Mouse (Mus musculus) erythroblast, embryonic 14.5 days (primary cell): ENCODE data around the gene Ndufab1. TPM values are rescaled to one million over a fixed set of nuclear protein-coding genes. Genes with fewer than 3 reads are reported as not detected.

ENCODE experiments used
- H3K27me3 ChIP-seq: 2 replicates; pipeline ENCODE4 v1.6.1; 2012; ENCODE audit warnings: inconsistent platforms; ENCODE audit not compliant: control insufficient read depth
- H3K36me3 ChIP-seq: 2 replicates; pipeline ENCODE4 v1.6.1; 2012; ENCODE audit warnings: mild to moderate bottlenecking, inconsistent platforms; ENCODE audit not compliant: control insufficient read depth
- H3K4me1 ChIP-seq: 2 replicates; pipeline ENCODE4 v1.6.1; 2012; ENCODE audit warnings: inconsistent platforms; ENCODE audit not compliant: control insufficient read depth
- H3K4me3 ChIP-seq: replicated peaks from 2 replicates; pipeline ENCODE3; 2012; ENCODE audit warnings: moderate library complexity, mild to moderate bottlenecking, inconsistent platforms
- H3K9me3 ChIP-seq: 2 replicates; pipeline ENCODE4 v1.6.1; 2012; ENCODE audit warnings: low read length, inconsistent platforms, mixed read lengths; ENCODE audit not compliant: control insufficient read depth
- GATA1 ChIP-seq: IDR thresholded peaks from 2 replicates; pipeline ENCODE4 v1.6.1; 2012; ENCODE audit warnings: low read length, inconsistent platforms, mixed read lengths
- TAL1 ChIP-seq: IDR thresholded peaks from 3 replicates; pipeline ENCODE4 v1.6.1; 2012; ENCODE audit warnings: low read length, inconsistent platforms, mixed read lengths
- polyA plus RNA-seq: library from polyadenylated mRNA; stranded (reverse); fragments of >175 nt; gene quantifications from 2 replicates; pipeline ENCODE4 v1.2.3, GENCODE M21; 2012

Ndufab1 gene
- polyA plus RNA-seq, 1 experiment: 110 TPM

- H3K36me3 ChIP-seq: peaks cover 86% of the 10 kb centered on the region
- H3K4me1 ChIP-seq: peaks cover 9% of the 10 kb centered on the region
- H3K9me3 ChIP-seq: no peaks in the 10 kb centered on the region
- no peak overlapping the region for H3K4me3 ChIP-seq
- TF ChIP-seq GATA1 (no peak), TAL1 (no peak)
- H3K27me3 ChIP-seq: no peaks in the 10 kb centered on the region
Measured at GRCm38 (mm10) chr7:122074374-122074773, 27.3 kb downstream of the Ndufab1 start.

- H3K4me3 ChIP-seq: peak overlapping the region; percentile 94
- no peaks in the 10 kb centered on the region for H3K9me3 ChIP-seq
- H3K36me3 ChIP-seq: peaks cover 34% of the 10 kb centered on the region
- TF ChIP-seq GATA1 (no peak), TAL1 (no peak)
- H3K4me1 ChIP-seq: peaks cover 37% of the 10 kb centered on the region
- no peaks in the 10 kb centered on the region for H3K27me3 ChIP-seq
Measured at GRCm38 (mm10) chr7:122067517-122068381, 33.9 kb downstream of the Ndufab1 start.

- peak within 1 kb of the TSS; percentile 94 for H3K4me3 ChIP-seq
- TF ChIP-seq TAL1 (no peak), GATA1 (no peak)
- H3K27me3 ChIP-seq: no peaks in the 10 kb centered on the region
- H3K36me3 ChIP-seq: peaks cover 32% of the 10 kb centered on the region
- peaks cover 37% of the 10 kb centered on the region for H3K4me1 ChIP-seq
- H3K9me3 ChIP-seq: no peaks in the 10 kb centered on the region
Measured at GRCm38 (mm10) chr7:122066945-122067516, 34.7 kb downstream of the Ndufab1 start, which contains the start of the genes Ubfd1 and Ears2. Ubfd1 (plus strand) TSS chr7:122067175. Ears2 (minus strand) TSS chr7:122067263.

- Histone ChIP-seq H3K9me3 (no peaks in the 10 kb centered on the region), H3K4me3 (peak overlapping the region; percentile 94), H3K4me1 (peaks cover 37% of the 10 kb centered on the region), H3K27me3 (no peaks in the 10 kb centered on the region), H3K36me3 (peaks cover 25% of the 10 kb centered on the region)
- TF ChIP-seq TAL1: no peak
- no peak for TF ChIP-seq GATA1
Measured at GRCm38 (mm10) chr7:122066102-122066944, 35.4 kb downstream of the Ndufab1 start.

- H3K36me3 ChIP-seq: peaks cover 22% of the 10 kb centered on the region
- H3K4me3 ChIP-seq: peak overlapping the region; percentile 94
- peaks cover 37% of the 10 kb centered on the region for H3K4me1 ChIP-seq
- TF ChIP-seq TAL1: no peak
- H3K27me3 ChIP-seq: no peaks in the 10 kb centered on the region
- no peaks in the 10 kb centered on the region for H3K9me3 ChIP-seq
Measured at GRCm38 (mm10) chr7:122065656-122066055, 36.0 kb downstream of the Ndufab1 start.

GRCm38 (mm10) chr7:122056633-122057032, 45.1 kb downstream of the Ndufab1 start:
- Histone ChIP-seq H3K27me3 (no peaks in the 10 kb centered on the region), H3K4me3 (no peak overlapping the region), H3K9me3 (no peaks in the 10 kb centered on the region), H3K36me3 (peaks cover 33% of the 10 kb centered on the region), H3K4me1 (no peaks in the 10 kb centered on the region)
- no peak for TF ChIP-seq GATA1
- no peak for TF ChIP-seq TAL1

GRCm38 (mm10) chr7:122050834-122051233, 50.9 kb downstream of the Ndufab1 start:
- TF ChIP-seq TAL1 (no peak), GATA1 (no peak)
- Histone ChIP-seq H3K9me3 (no peaks in the 10 kb centered on the region), H3K4me3 (no peak overlapping the region), H3K27me3 (no peaks in the 10 kb centered on the region), H3K4me1 (peaks cover 13% of the 10 kb centered on the region), H3K36me3 (peaks cover 28% of the 10 kb centered on the region)

- TF ChIP-seq TAL1: no peak
- no peak for TF ChIP-seq GATA1
- H3K4me1 ChIP-seq: peaks cover 21% of the 10 kb centered on the region
- no peak overlapping the region for H3K4me3 ChIP-seq
- no peaks in the 10 kb centered on the region for H3K9me3 ChIP-seq
- H3K36me3 ChIP-seq: peaks cover 24% of the 10 kb centered on the region
- no peaks in the 10 kb centered on the region for H3K27me3 ChIP-seq
Measured at GRCm38 (mm10) chr7:122048191-122048590, 53.5 kb downstream of the Ndufab1 start.

- TF ChIP-seq TAL1 (no peak), GATA1 (no peak)
- H3K4me3 ChIP-seq: no peak overlapping the region
- no peaks in the 10 kb centered on the region for H3K9me3 ChIP-seq
- peaks cover 21% of the 10 kb centered on the region for H3K4me1 ChIP-seq
- no peaks in the 10 kb centered on the region for H3K27me3 ChIP-seq
- peaks cover 26% of the 10 kb centered on the region for H3K36me3 ChIP-seq
Measured at GRCm38 (mm10) chr7:122046813-122047212, 54.9 kb downstream of the Ndufab1 start.
